Mouse (Mus musculus) neutrophil, adult 59 days (primary cell): ENCODE measurements around the gene Tmem159. TPM values are rescaled to one million over a fixed set of nuclear protein-coding genes. Genes with fewer than 3 reads are reported as not detected.

Experiments
- total RNA-seq, 2 experiments: library from RNA; stranded (reverse); gene quantifications; 1 replicate in 1 of 2; 2 replicates in 1 of 2; pipeline ENCODE4 v1.2.4; 2023

The Tmem159 gene
- total RNA-seq: 10 to 100 TPM in 1 of 2 experiments, 1 to 10 TPM in 1; 8.2 to 10.7 TPM

GRCm38 (mm10) chr7:120102164-120102972, at the start of gene Tmem159:
TSS of gene Tmem159 (plus strand) at chr7:120102353.

GRCm38 (mm10) chr7:120095180-120095579, 7.0 kb upstream of the Tmem159 start, which contains the start of gene Dnah3:
TSS of gene Dnah3 (minus strand) at chr7:120095280.

GRCm38 (mm10) chr7:120145191-120145590, 43.0 kb downstream of the Tmem159 start, which contains the start of gene Zp2:
TSS of gene Zp2 (minus strand) at chr7:120145291.

Other genes with a start within 250 kb of the Tmem159 start
- gene Lyrm1, start 206.5 kb upstream of the Tmem159 start, total RNA-seq: 1 to 10 TPM; 3.9 to 5.8 TPM
- 10 to 100 TPM; 15.6 to 22.6 TPM for gene Dcun1d3, start 206.1 kb upstream of the Tmem159 start, total RNA-seq
- gene Dnah3, start 7.1 kb upstream of the Tmem159 start, total RNA-seq: not detected
- not detected for gene Zp2, start 42.9 kb downstream of the Tmem159 start, total RNA-seq
- gene Anks4b, start 71.5 kb downstream of the Tmem159 start, total RNA-seq: not detected
- gene Crym, start 99.8 kb downstream of the Tmem159 start, total RNA-seq: not detected
- gene Abca14, start 101.6 kb downstream of the Tmem159 start, total RNA-seq: not detected
- gene Abca15, start 226.3 kb downstream of the Tmem159 start, total RNA-seq: not detected